Mouse (Mus musculus) lung, postnatal 0 days (tissue): ENCODE results near the gene H2-Ob.

Experiments used
- CTCF ChIP-seq: IDR thresholded peaks from 2 replicates; pipeline ENCODE4 v1.5.1; 2016; ENCODE audit warnings: antibody characterized with exemption, mild to moderate bottlenecking
- EP300 ChIP-seq: IDR thresholded peaks from 2 replicates; pipeline ENCODE4 v1.6.1; 2016; ENCODE audit warnings: antibody characterized with exemption, mild to moderate bottlenecking, control low read depth

DNA sequence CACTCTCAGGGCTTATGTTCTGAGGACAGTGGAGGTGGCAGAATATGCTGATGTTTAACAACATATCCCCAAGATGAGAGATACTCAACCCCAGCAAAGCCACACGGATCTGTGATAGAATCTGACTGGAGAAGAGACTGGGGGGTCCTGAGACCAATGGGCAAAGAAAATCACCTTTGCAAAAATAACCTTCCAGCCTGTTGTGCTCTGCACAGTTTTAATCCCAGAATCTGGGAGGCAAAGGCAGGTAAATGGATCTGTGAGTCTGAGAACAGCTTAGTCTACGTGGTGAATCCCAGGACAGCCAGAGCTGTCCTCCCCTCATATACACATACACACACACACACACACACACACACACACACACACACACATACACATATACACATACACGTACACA, 10.7 kb downstream of the H2-Ob start:
- TF ChIP-seq EP300 (no peak), CTCF (no peak)
